Mouse (Mus musculus): ENCODE measurements at regions not wholly inside any gene's neighbourhood (a gene's known extent, or its start where the extent isn't known, plus 50 kb on each side); places are given as distances from the start of the nearest gene placed in this dataset.

GRCm38 (mm10) chr12:97278792-97279191 is 980.5 kb downstream of the Galc start:
- no peak for ATAC-seq (ENCODE audit: low read depth)
- no peak overlapping the region for H3K27ac ChIP-seq (replicated peaks)
- no peaks in the 10 kb centered on the region for H3K36me3 ChIP-seq
- no peaks in the 10 kb centered on the region for H3K4me1 ChIP-seq (replicated peaks)
- H3K27me3 ChIP-seq: no peaks in the 10 kb centered on the region
- no peaks in the 10 kb centered on the region for H3K9me3 ChIP-seq
- WGBS: 89% methylated on average over 2 of the region's 2 CpGs
- no peak overlapping the region for H3K4me3 ChIP-seq
- no peak overlapping the region for H3K9ac ChIP-seq
- H3K4me2 ChIP-seq: no peak overlapping the region

DNA sequence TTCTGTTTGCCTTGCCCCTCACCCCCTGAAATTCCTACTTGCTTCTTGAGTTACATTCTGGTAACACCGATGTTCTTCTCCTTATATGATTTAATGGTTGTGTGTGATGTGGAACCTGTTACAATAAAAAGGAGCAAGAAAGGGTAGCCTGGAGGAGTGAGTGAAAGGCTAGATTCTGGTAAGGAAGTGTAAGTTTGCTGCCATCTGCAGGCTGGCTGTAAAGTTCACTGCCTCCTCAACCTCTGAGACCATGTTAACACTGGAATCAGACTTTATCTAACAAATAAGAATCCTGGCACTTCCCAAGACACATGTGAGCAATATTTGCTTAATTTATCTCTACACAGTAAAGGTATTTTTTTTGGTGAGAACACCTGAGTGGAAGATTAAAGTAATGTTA is 980.9 kb downstream of the Galc start:
- ATAC-seq (ENCODE audit: low read depth): no peak
- 58% methylated on average over 1 of the region's 1 CpGs for WGBS
- no peak overlapping the region for H3K27ac ChIP-seq (replicated peaks)

More for the DNA sequence above, 980.9 kb downstream of the Galc start:
- no peaks in the 10 kb centered on the region for H3K9me3 ChIP-seq
- H3K4me2 ChIP-seq: no peak overlapping the region
- no peaks in the 10 kb centered on the region for H3K4me1 ChIP-seq (replicated peaks)
- no peak overlapping the region for H3K9ac ChIP-seq
- H3K36me3 ChIP-seq: no peaks in the 10 kb centered on the region
- no peaks in the 10 kb centered on the region for H3K27me3 ChIP-seq
- no peak overlapping the region for H3K4me3 ChIP-seq

Measured in neural tube, embryonic 13.5 days (tissue).